Mouse (Mus musculus): ENCODE measurements at regions not wholly inside any gene's neighbourhood (a gene's known extent, or its start where the extent isn't known, plus 50 kb on each side); places are given as distances from the start of the nearest gene placed in this dataset.

DNA sequence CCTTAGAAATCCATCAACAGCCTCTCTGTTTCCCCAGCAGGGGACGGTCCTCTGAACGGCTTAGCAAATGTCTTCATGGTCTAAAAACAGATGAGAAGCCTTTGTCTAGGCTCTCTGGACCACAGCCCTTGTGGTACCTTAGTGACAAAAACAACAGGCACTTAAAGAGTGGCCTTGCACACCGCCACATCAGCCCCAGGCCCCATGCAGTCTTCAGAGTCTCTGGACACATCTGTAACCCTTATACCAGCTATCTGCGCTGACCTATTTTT lies 87.2 kb upstream of the Npas2 start:
- no peak for TF ChIP-seq CTCF (IDR thresholded peaks at IDR 0.05; ENCODE audit: control insufficient read depth, insufficient read depth, insufficient replicate concordance, low read depth, low read length)
- no peak for TF ChIP-seq POLR2A (IDR thresholded peaks at IDR 0.05; ENCODE audit: control insufficient read depth, low read depth, low read length)

All from testis, adult 2 months (tissue).